Mouse (Mus musculus) bone marrow, adult 2 months (tissue): ENCODE results near the gene Pard3.

Source experiments
- CTCF ChIP-seq: fragments of 200-500 bp; IDR thresholded peaks from 2 replicates; pipeline ENCODE4 v1.5.1; 2011; ENCODE audit warnings: low read length, control low read depth; ENCODE audit not compliant: control insufficient read depth, insufficient read depth
- POLR2A ChIP-seq: fragments of 200-500 bp; IDR thresholded peaks from 2 replicates; pipeline ENCODE4 v1.6.1; 2011; ENCODE audit warnings: low read depth, mild to moderate bottlenecking, control low read depth, low read length, borderline replicate concordance; ENCODE audit not compliant: control insufficient read depth

DNA sequence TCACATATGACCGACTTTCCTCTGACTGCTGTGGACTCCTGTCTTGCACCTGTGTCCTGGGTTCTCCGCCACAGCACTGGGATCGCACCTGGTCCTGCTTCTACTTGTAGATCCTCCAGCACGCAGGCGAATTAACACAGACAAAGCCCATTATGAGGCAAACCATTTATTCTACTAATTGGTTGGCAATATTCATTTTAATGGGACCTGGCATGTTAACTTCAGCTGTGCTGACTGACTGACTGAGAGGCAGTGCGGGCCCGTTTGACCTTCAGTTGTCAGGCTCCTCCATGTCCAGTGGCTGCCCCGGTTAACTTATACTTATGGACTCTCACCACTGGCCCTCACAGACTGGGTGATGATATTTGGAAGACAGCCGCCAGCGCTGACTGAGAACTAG lies 128.6 kb downstream of the Pard3 start:
- no peak for TF ChIP-seq POLR2A
- TF ChIP-seq CTCF: no peak
